Mouse (Mus musculus): ENCODE measurements around the gene Esf1. TPM values are rescaled to one million over a fixed set of nuclear protein-coding genes. Genes with fewer than 3 reads are reported as not detected.
"Not testable (repeated sequence)": the region's sequence is repeated elsewhere in the genome, so short reads cannot be mapped to it uniquely, and the experiment has no call there.

Gene Esf1
- 1.3 and 2.8 TPM in 2 replicates for polyA plus RNA-seq (2012)

- no peak for TF ChIP-seq GATA1 (IDR thresholded peaks at IDR 0.05; ENCODE audit: low read length)
Observed at GRCm38 (mm10) chr2:140170127-140170802, at the start of gene Esf1, which contains the start of gene Ndufaf5. Gene Esf1, minus strand, starts transcription at chr2:140170564. Gene Ndufaf5, plus strand, starts transcription at chr2:140170649.

GRCm38 (mm10) chr2:140215965-140216364 lies 45.6 kb upstream of the Esf1 start:
- no peak for TF ChIP-seq GATA1 (IDR thresholded peaks at IDR 0.05; ENCODE audit: low read length)

GRCm38 (mm10) chr2:140215415-140215814 lies 45.1 kb upstream of the Esf1 start:
- no peak for TF ChIP-seq GATA1 (IDR thresholded peaks at IDR 0.05; ENCODE audit: low read length)

- TF ChIP-seq GATA1 (IDR thresholded peaks at IDR 0.05; ENCODE audit: low read length): no peak
Observed at GRCm38 (mm10) chr2:140214519-140215027, 44.2 kb upstream of the Esf1 start.

GRCm38 (mm10) chr2:140203756-140204155 lies 33.4 kb upstream of the Esf1 start:
- TF ChIP-seq GATA1 (IDR thresholded peaks at IDR 0.05; ENCODE audit: low read length): no peak

- no peak for TF ChIP-seq GATA1 (IDR thresholded peaks at IDR 0.05; ENCODE audit: low read length)
Observed at GRCm38 (mm10) chr2:140202573-140202972, 32.2 kb upstream of the Esf1 start.

- no peak for TF ChIP-seq GATA1 (IDR thresholded peaks at IDR 0.05; ENCODE audit: low read length)
Observed at GRCm38 (mm10) chr2:140200713-140201112, 30.3 kb upstream of the Esf1 start.

- no peak for TF ChIP-seq GATA1 (IDR thresholded peaks at IDR 0.05; ENCODE audit: low read length)
Observed at GRCm38 (mm10) chr2:140170803-140171553, 614 bp upstream of the Esf1 start.

- TF ChIP-seq GATA1 (IDR thresholded peaks at IDR 0.05; ENCODE audit: low read length): no peak
Observed at GRCm38 (mm10) chr2:140169057-140169456, 1.3 kb downstream of the Esf1 start.

- TF ChIP-seq GATA1 (IDR thresholded peaks at IDR 0.05; ENCODE audit: low read length): peak; percentile 99
Observed at GRCm38 (mm10) chr2:140163351-140163854, 7.0 kb downstream of the Esf1 start.

- TF ChIP-seq GATA1 (IDR thresholded peaks at IDR 0.05; ENCODE audit: low read length): no peak
Observed at GRCm38 (mm10) chr2:140159186-140159730, 11.1 kb downstream of the Esf1 start.

GRCm38 (mm10) chr2:140151743-140152142 lies 18.6 kb downstream of the Esf1 start, which contains the start of gene Gm17374:
Gene Gm17374, plus strand, starts transcription at chr2:140152043.
- not testable (repeated sequence) for TF ChIP-seq GATA1 (IDR thresholded peaks at IDR 0.05; ENCODE audit: low read length)

- TF ChIP-seq GATA1 (IDR thresholded peaks at IDR 0.05; ENCODE audit: low read length): no peak
Observed at GRCm38 (mm10) chr2:140125516-140125915, 44.8 kb downstream of the Esf1 start.

- TF ChIP-seq GATA1 (IDR thresholded peaks at IDR 0.05; ENCODE audit: low read length): no peak
Observed at GRCm38 (mm10) chr2:140113851-140114250, 56.5 kb downstream of the Esf1 start.

- TF ChIP-seq GATA1 (IDR thresholded peaks at IDR 0.05; ENCODE audit: low read length): no peak
Observed at GRCm38 (mm10) chr2:140108945-140109344, 61.4 kb downstream of the Esf1 start.

GRCm38 (mm10) chr2:140107641-140108040 lies 62.7 kb downstream of the Esf1 start:
- no peak for TF ChIP-seq GATA1 (IDR thresholded peaks at IDR 0.05; ENCODE audit: low read length)
